Mouse (Mus musculus): Measurements from ENCODE around the gene Coq9. TPM values are rescaled to one million over a fixed set of nuclear protein-coding genes. Genes with fewer than 3 reads are reported as not detected.

Coq9 gene
- polyA plus RNA-seq, 2 experiments from 2014 or later = 34.1 to 40.2 TPM

DNA sequence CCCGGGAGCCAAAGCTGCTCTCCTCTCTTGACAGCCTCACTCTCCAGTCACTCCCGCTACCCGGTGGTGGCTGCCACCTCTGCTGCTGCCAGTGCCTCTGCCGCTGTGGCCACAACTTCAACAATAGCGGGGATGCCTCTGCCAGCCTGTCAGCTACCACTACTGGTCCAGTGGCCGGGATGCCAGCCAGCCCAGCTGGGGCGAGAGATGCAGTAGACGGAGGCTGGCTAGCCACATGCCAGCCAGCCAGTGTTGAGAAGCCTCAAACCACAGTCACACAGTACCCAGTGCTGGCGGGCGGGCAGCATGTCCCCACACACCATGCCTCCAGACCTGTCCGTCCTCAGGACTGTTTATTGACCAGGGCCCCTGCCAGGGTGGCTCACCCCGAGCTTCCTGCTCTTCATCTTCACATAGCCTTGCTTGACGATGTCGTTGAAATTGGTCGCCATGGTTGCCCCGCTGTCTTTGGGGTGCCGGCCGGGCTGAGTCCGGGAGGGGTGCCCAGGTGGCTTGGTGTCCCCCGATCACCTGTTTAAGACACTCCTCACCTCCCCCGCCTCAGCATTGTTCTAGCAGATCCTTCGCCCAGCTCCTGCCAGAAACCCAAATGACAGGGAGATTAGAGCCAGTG, 32.5 kb downstream of the Coq9 start:
- no peak for ATAC-seq

DNA sequence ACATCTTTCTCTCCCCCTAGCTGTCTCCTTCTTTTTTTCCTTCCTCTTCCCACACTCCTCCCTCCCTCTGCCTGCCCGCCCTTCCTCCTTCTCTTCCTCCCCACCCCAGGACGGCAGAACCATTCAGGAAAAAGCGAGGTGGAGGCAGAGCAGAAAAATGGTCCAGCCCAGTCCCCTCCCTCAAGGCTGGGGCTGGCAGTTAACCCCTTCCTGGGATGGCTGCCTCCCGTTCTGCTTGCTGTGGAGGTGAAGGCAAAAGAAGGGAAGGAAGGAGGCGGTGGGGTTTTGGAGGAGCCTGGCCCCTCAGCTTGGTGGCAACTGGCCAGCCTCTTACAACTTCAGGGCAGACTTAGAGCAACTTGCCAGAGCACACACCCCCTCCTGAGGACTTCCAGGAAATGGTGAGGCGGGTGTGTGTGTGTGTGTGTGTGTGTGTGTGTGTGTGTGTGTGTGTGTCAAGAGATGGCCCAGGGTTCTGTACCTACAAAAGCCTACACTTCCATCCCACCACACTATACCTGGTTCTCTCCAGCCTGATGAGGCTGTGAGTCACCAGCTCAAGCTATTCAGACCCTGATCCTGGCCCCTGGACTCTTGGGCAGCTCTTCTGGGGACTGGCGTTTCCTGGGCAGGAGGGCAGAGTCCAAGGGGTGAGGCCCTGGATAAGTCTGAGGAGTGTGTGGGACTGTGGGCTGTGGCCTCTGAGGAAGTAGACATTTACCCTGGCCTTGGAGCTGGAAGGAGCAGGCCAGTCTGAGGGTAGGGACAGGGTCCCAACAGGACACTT, 33.2 kb downstream of the Coq9 start:
- ATAC-seq = peak; percentile 30

- no peak for ATAC-seq
Observed at GRCm38 (mm10) chr8:94872156-94872555, 34.0 kb downstream of the Coq9 start.

DNA sequence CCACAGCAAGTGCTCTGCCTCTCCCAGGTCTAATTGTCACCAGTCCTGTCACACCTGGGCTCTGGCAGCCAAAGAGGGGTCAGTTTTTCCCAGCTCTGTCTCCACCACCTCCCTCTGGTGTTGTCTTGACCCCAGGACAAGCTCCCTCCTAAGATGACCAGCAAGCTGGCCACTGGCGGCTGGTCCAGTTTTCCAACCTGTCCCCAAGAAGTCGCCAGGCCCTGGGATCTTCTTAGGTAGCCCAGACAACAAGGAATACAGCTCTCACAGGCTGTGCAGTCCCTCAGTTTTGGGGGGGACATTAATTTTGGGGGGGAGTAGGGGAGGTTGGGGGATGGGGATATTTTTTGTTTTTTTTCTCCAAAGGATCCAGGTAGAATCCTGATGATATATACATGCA, 34.5 kb downstream of the Coq9 start:
- ATAC-seq = no peak

DNA sequence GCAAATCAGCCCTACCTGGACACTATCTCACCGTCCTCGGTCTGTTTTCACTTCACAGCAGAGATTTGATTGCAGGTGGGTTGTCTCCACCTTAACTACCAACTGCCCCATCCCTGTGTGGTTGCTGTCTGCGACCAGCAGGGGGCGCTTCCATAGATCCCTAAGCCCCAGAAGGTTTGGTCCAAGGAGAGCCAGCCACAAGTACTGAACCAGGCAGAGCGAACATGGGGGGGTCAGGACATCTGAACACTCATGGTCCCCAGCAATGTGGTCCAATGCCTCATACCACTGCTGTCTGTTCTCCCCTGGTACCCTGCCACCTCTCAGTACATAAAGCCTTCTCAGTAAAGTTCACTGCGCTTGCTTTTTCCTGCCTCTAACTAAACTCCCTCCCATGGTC, 36.2 kb downstream of the Coq9 start:
- ATAC-seq = peak; percentile 41

- ATAC-seq = no peak
Observed at GRCm38 (mm10) chr8:94875096-94875870, 37.2 kb downstream of the Coq9 start.

- no peak for ATAC-seq
Observed at GRCm38 (mm10) chr8:94875871-94876150, 37.7 kb downstream of the Coq9 start.

DNA sequence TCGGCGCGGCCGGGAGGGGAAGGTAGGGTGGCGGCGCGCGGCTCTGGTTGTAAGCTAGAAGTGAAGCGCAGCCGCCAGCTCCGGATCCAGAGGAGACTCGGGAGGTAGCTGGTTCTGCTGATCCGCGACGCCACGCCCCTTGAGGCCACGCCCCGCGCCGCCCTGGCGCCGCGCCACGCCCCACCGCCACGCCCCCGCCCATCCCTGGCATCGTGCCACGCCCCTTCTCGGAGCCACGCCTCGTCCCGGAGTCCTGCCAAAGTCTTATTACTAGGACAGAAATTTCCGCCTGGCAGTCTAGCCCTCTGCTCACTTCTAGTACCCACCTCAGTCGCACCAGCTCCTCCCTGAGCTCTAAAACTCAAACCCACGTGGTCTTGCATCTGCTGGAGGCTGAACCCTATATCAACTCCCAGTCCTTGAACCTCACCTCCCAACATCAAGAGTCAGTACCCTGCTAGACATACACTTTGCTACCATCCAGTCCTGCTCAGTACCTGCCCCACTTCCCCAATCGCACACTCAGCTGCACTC, 38.1 kb downstream of the Coq9 start, which contains the start of gene Dok4:
Dok4 (minus strand) TSS at position 134 of the 534 bp plus-strand sequence.
- ATAC-seq = peak; percentile 75

GRCm38 (mm10) chr8:94876820-94877219, 38.7 kb downstream of the Coq9 start:
- no peak for ATAC-seq

- ATAC-seq = no peak
Observed at GRCm38 (mm10) chr8:94880742-94881141, 42.6 kb downstream of the Coq9 start.

- no peak for ATAC-seq
Observed at GRCm38 (mm10) chr8:94888383-94889036, 50.4 kb downstream of the Coq9 start.

DNA sequence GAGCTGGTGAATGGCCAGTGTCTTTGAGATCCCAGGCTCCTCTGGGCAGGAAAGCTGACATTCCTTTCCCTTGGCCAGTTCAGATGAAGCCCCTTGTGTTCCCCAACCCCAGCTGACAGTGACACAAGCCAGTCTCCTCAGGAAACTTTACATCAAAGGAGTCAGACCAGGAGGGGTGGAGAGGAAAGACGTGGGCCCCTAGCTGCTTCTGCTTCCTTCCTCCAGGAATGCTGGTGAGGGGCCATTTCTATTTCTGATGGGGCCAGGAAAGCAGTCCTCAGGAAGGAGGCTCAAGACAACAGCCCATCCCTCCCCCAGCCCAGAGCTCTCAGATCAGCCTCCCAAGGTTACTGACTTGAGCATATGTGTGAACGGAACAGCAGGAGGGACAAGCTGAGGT, 54.8 kb downstream of the Coq9 start:
- ATAC-seq = no peak

- no peak for ATAC-seq
Observed at GRCm38 (mm10) chr8:94899262-94899661, 61.1 kb downstream of the Coq9 start.

DNA sequence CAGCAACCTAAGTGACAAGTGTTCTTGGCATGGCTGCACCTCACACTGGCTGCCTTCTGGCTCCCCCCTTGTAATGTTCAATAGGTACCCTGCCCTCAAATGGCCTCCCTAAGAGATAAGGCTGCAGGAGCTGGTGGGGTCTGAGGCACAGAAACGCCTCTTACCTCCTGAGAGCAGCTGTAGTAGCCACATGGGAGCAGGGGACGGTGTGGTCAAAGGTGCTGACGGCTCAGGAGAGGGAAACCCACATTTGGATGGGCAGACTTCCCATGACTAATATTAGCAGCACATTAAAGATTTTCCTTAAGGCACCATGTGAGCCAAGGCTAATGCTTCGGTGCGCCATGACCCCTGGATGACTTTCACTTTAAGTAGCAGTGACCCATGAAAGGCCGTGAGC, 62.5 kb downstream of the Coq9 start:
- no peak for ATAC-seq

GRCm38 (mm10) chr8:94901031-94901430, 62.9 kb downstream of the Coq9 start:
- no peak for ATAC-seq

- ATAC-seq = no peak
Observed at GRCm38 (mm10) chr8:94903709-94904108, 65.6 kb downstream of the Coq9 start.

Other genes starting within 250 kb of the Coq9 start
- 10 to 100 TPM; 26.4 to 26.8 TPM for gene Rspry1, start 236.4 kb upstream of the Coq9 start, polyA plus RNA-seq (2017; shearing (Covaris generic))
- 10 to 100 TPM; 49.0 to 65.0 TPM for gene Fam192a, start 236.3 kb upstream of the Coq9 start, polyA plus RNA-seq (2017; shearing (Covaris generic))
- 10 to 100 TPM; 30.1 to 30.5 TPM for gene Arl2bp, start 171.7 kb upstream of the Coq9 start, polyA plus RNA-seq (2017; shearing (Covaris generic))
- under 1 TPM in 1 of 2 experiments, not detected in 1; 0.24 TPM for gene Pllp, start 142.0 kb upstream of the Coq9 start, polyA plus RNA-seq (2017; shearing (Covaris generic))
- gene Ccl22, start 92.7 kb upstream of the Coq9 start, polyA plus RNA-seq (2017; shearing (Covaris generic)) = under 1 TPM in 1 of 2 experiments, not detected in 1; 0.34 TPM
- not detected for gene Cx3cl1, start 66.3 kb upstream of the Coq9 start, polyA plus RNA-seq (2017; shearing (Covaris generic))
- under 1 TPM in 1 of 2 experiments, not detected in 1; 0.69 TPM for gene Ccl17, start 27.9 kb upstream of the Coq9 start, polyA plus RNA-seq (2017; shearing (Covaris generic))
- 100 to 1,000 TPM in 1 of 2 experiments, 10 to 100 TPM in 1; 93.7 to 120 TPM for gene Ciapin1, start within 50 bp of the Coq9 start, polyA plus RNA-seq (2017; shearing (Covaris generic))
- 100 to 1,000 TPM in 1 of 2 experiments, 10 to 100 TPM in 1; 89.2 to 117 TPM for gene Polr2c, start 19.1 kb downstream of the Coq9 start, polyA plus RNA-seq (2017; shearing (Covaris generic))
- gene Dok4, start 38.0 kb downstream of the Coq9 start, polyA plus RNA-seq (2017; shearing (Covaris generic)) = under 1 TPM; 0.17 to 0.36 TPM
- under 1 TPM; 0.20 to 0.57 TPM for gene Ccdc102a, start 79.8 kb downstream of the Coq9 start, polyA plus RNA-seq (2017; shearing (Covaris generic))
- gene Adgrg5, start 85.4 kb downstream of the Coq9 start, polyA plus RNA-seq (2017; shearing (Covaris generic)) = 1 to 10 TPM; 1.3 to 1.4 TPM
- gene Adgrg1, start 136.4 kb downstream of the Coq9 start, polyA plus RNA-seq (2017; shearing (Covaris generic)) = 1 to 10 TPM; 1.8 to 2.8 TPM
- gene Adgrg3, start 179.4 kb downstream of the Coq9 start, polyA plus RNA-seq (2017; shearing (Covaris generic)) = under 1 TPM; 0.21 to 0.41 TPM
- gene Drc7, start 216.8 kb downstream of the Coq9 start, polyA plus RNA-seq (2017; shearing (Covaris generic)) = not detected
- gene Katnb1, start 242.9 kb downstream of the Coq9 start, polyA plus RNA-seq (2017; shearing (Covaris generic)) = 10 to 100 TPM; 10.8 to 14.4 TPM

All from activated CD4-positive, CD25-positive, alpha-beta regulatory T cell, adult 4 months (primary cell).